Mouse (Mus musculus) kidney, embryonic 16.5 days (tissue): Measurements from ENCODE around the gene Prr5l. TPM values are rescaled to one million over a fixed set of nuclear protein-coding genes. Genes with fewer than 3 reads are reported as not detected.

ENCODE experiments used
- ATAC-seq: fragments of 200-750 bp; cut with Nextera tagmentation; 2 replicates; pipeline ENCODE4 v1.8.0; 2017; ENCODE audit warnings: moderate TSS enrichment; ENCODE audit not compliant: low FRiP score, low TSS enrichment
- H3K27ac ChIP-seq: fragments of 300-500 bp; sonication (generic); 2 replicates; pipeline ENCODE4 v1.5.1; 2014; ENCODE audit warnings: low read length
- H3K27me3 ChIP-seq: fragments of 300-500 bp; sonication (generic); 2 replicates; pipeline ENCODE4 v1.6.1; 2014; ENCODE audit warnings: low read length, control low read depth, mixed read lengths; ENCODE audit not compliant: insufficient read depth
- H3K36me3 ChIP-seq: fragments of 300-500 bp; sonication (generic); 2 replicates; pipeline ENCODE4 v1.6.1; 2014; ENCODE audit warnings: low read length, control low read depth, mixed read lengths; ENCODE audit not compliant: insufficient read depth
- H3K4me1 ChIP-seq: fragments of 300-500 bp; sonication (generic); 2 replicates; pipeline ENCODE4 v1.6.1; 2014; ENCODE audit warnings: low read length, control low read depth, mixed read lengths; ENCODE audit not compliant: insufficient read depth
- H3K4me2 ChIP-seq: fragments of 300-500 bp; sonication (generic); replicated peaks from 2 replicates; pipeline ENCODE4 v1.6.1; 2014; ENCODE audit warnings: low read depth, low read length
- H3K4me3 ChIP-seq: fragments of 300-500 bp; sonication (generic); 2 replicates; pipeline ENCODE4 v1.5.1; 2014; ENCODE audit warnings: mild to moderate bottlenecking, low read length
- H3K9ac ChIP-seq: fragments of 300-500 bp; sonication (generic); replicated peaks from 2 replicates; pipeline ENCODE4 v1.6.1; 2014; ENCODE audit warnings: low read length
- H3K9me3 ChIP-seq: fragments of 300-500 bp; sonication (generic); 2 replicates; pipeline ENCODE4 v1.6.1; 2016; ENCODE audit warnings: low read length, control low read depth
- WGBS: fragments of 180-500 bp; shearing (Covaris S2); extraction: QIAGEN DNeasy Blood & Tissue Kit; methylation state at CpG from one replicate; pipeline ENCODE4 v1.1.7; 2014; 5-methylcytosine and 5-hydroxymethylcytosine counted together
- polyA plus RNA-seq: library from polyadenylated mRNA; unstranded; fragments of >200 nt; fragmentation: Nextera tagmentation; extraction: Ambion mirVana; gene quantifications from 2 replicates; pipeline ENCODE4 v1.2.1, GENCODE M21; 2015

Gene Prr5l
- polyA plus RNA-seq, 1 experiment from 2014 or later: 70.8 TPM

DNA sequence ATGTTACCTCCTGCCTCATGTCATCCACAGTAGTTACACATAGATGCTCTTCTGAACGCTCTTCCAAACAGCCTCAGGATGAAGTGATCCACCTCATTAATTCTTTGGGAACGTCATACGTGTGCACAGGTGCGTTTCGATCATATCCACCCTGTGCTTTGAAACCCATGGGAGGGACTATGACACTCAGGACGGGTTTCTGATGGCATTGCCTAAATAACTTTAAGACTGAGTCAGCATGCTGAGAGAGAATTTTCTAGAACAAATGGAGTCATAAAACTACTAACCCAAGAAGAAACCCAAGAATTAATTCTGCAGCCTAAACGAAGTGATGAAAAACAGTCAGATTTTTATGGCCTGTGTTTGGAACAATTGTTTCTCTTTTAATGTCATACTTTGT, 40.1 kb downstream of the Prr5l start:
- no peak overlapping the region for H3K27ac ChIP-seq
- 57% methylated on average over 7 of the region's 7 CpGs for WGBS

DNA sequence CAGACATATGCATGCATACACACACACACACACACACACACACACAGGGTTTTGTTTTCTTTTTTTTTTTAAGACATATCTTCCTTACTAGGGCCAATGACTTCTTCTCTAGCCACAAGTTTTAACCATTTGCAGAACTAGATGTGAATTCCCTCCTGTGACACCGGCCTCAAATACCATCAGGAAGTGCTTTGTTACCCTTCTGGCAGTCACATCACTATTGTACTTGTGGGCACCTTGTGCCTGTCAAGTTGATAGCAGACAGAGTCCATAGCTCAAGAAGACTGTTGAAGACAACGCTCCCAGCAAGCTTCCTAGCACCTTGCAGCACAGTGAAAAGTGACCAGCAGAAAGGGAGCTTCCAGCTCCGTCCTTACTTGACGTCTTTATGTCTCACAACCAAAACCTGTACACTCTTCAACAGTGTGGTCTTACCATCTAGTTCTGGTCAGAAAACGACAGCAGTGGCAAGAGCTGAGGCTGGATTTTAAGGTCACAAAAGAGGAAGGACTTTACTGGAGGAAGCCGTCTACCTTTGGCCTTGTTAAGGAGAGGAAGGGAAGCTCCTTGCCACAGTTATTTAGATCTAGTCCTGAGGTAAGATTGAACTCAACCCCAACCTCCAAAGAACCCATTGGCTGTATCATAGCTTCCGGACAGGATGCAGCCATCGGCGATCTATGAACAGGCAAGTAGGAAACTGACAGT, 47.9 kb downstream of the Prr5l start:
- Histone ChIP-seq H3K36me3 (no peaks in the 10 kb centered on the region), H3K9ac (no peak overlapping the region), H3K4me3 (no peak overlapping the region), H3K27me3 (no peaks in the 10 kb centered on the region), H3K27ac (no peak overlapping the region), H3K9me3 (no peaks in the 10 kb centered on the region), H3K4me2 (no peak overlapping the region), H3K4me1 (peaks cover 11% of the 10 kb centered on the region)
- 84% methylated on average over 9 of the region's 9 CpGs for WGBS
- no peak for ATAC-seq

More for the DNA sequence above, 40.1 kb downstream of the Prr5l start:
- Histone ChIP-seq H3K9me3 (no peaks in the 10 kb centered on the region), H3K4me1 (no peaks in the 10 kb centered on the region), H3K36me3 (no peaks in the 10 kb centered on the region), H3K9ac (no peak overlapping the region), H3K4me2 (no peak overlapping the region), H3K27me3 (no peaks in the 10 kb centered on the region), H3K4me3 (no peak overlapping the region)
- ATAC-seq: no peak

DNA sequence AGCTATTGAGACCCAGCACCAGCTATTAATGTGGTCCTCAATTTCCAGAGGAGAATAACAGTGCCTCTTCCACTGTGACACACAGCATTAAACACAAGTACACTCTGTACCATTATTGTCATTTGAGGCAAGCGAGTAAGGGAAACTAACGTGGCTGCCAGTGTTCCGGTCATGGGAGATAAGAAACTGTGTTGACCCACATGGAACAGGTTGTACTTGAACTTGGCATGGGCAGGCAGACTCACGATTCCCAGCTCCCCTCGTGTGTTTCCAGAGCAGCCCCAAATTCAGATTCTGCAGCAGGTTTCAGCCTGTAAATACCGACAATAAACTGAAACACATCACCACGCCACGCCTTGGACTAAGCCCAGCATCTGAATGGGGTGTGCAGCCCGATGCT, 50.5 kb downstream of the Prr5l start:
- no peak overlapping the region for H3K4me2 ChIP-seq
- no peaks in the 10 kb centered on the region for H3K9me3 ChIP-seq
- no peaks in the 10 kb centered on the region for H3K27me3 ChIP-seq
- peaks cover 28% of the 10 kb centered on the region for H3K4me1 ChIP-seq
- ATAC-seq: no peak
- no peak overlapping the region for H3K9ac ChIP-seq
- 76% methylated on average over 9 of the region's 9 CpGs for WGBS
- H3K27ac ChIP-seq: no peak overlapping the region
- no peak overlapping the region for H3K4me3 ChIP-seq
- no peaks in the 10 kb centered on the region for H3K36me3 ChIP-seq

DNA sequence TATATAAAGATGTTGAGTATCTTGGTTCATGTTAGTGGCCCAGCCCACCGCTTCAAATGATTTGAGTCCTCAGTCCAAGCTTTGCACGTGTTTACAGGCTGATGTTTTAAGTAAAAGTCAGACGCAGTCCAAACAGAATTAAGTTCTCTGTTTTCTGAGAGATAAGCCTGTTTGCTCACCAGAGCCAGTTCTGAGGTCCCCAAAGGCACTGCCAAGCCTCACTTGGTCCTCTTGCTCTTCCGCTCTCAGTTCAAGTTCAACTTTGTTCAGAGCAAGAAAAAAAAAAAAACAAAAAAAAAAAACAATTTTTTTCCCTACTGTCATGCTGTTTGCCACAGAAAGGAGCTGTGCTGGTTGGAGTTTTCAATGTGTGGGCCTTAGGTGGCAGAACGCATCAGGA, 51.0 kb downstream of the Prr5l start:
- Histone ChIP-seq H3K27me3 (no peaks in the 10 kb centered on the region), H3K27ac (no peak overlapping the region), H3K9ac (no peak overlapping the region), H3K4me2 (no peak overlapping the region), H3K4me3 (no peak overlapping the region), H3K36me3 (no peaks in the 10 kb centered on the region), H3K4me1 (peaks cover 33% of the 10 kb centered on the region), H3K9me3 (no peaks in the 10 kb centered on the region)
- no peak for ATAC-seq
- WGBS: 89% methylated on average over 5 of the region's 5 CpGs

DNA sequence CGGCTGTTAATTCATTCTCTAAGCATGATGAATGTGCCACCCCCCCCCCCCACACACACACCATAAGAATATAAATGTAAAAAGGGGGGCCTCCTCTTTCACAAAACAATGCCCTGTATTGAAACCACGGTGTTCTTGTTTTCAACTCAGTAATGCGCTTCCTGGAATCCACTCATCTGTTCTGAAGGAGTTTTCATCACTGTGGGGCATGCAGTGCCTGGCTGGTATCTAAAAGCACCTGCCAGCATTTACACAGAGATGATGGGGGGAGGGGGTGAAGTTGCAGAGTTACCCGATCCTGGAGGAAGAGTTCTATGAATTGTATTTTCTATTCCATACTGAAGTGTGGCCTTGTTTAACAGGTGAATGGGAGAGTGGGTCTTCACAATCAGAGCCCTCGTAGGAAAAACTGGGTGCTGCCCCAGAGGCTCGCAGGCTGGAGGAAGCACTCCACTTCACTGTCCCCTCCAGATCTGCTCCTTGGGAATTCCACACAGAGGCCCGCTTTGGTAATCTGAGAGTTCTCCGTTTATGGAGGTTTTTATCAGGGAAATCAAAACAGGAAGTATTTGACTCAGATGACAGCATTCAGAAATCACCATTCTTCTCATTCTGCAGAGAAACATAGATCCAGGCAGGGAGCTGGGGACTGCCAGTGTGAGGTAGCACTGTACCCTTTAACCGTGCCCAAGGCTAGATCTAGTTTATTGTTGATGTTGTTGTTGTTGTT, 52.5 kb downstream of the Prr5l start:
- peaks cover 36% of the 10 kb centered on the region for H3K4me1 ChIP-seq
- H3K36me3 ChIP-seq: no peaks in the 10 kb centered on the region
- no peaks in the 10 kb centered on the region for H3K9me3 ChIP-seq
- H3K27ac ChIP-seq: peak overlapping the region; percentile 82
- 39% methylated on average over 9 of the region's 9 CpGs for WGBS
- no peak overlapping the region for H3K4me3 ChIP-seq
- H3K4me2 ChIP-seq: 0 out of 2 replicates have a peak overlapping the region, but pooled peaks have one; percentile 21
- no peak for ATAC-seq
- no peaks in the 10 kb centered on the region for H3K27me3 ChIP-seq
- H3K9ac ChIP-seq: no peak overlapping the region

DNA sequence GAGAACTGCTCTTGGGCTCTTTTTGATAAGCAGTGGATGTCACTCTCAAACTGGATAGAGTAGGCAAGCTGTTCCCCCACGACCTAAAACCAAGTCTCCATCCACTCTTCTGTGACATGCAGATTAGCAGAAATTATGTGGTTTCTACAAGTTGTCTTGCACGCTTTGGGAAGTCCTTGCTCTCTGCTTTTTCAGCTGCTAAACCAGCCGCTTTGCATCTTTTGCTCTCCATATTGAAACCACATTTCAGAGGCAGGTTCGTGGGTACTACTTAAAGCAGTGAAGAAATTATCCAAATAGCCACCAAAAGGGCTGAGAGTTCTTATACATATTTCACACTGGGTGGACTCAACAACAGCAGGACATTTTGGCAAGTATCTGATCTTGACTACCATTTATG, 53.8 kb downstream of the Prr5l start:
- Histone ChIP-seq H3K4me1 (peaks cover 36% of the 10 kb centered on the region), H3K36me3 (no peaks in the 10 kb centered on the region), H3K9me3 (no peaks in the 10 kb centered on the region), H3K27me3 (no peaks in the 10 kb centered on the region), H3K4me3 (no peak overlapping the region), H3K4me2 (no peak overlapping the region), H3K27ac (peak overlapping the region; percentile 51; the same call in 1 of the 2 replicates), H3K9ac (no peak overlapping the region)
- 69% methylated on average over 4 of the region's 4 CpGs for WGBS
- ATAC-seq: no peak

DNA sequence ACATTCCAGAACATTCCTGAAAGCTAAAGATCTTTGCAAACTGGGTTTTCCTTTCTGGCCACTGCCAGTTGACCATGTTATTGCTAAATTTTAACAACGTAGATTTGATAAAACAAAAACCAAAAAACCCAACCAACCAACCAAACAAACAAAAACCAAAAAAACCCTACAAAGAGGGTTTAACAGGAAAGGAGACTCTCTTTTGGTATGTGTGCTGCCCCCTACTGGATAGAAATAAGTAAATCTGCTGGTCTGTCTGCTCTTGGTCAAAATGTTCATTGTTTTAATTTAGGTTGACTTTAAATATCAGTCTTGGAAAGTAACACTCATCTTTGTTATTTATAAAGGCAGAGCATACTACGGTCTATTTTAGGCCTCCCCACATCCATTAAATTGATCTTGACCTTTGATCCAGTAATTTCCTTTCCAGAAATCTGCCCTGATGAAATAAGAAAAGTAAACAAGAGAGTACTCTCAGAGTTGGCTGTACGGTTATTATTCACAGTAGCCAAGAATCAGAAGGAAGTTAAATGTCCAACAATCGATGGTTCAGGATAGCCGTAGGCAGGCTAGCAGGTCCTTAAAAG, 54.7 kb downstream of the Prr5l start:
- H3K4me1 ChIP-seq: peaks cover 40% of the 10 kb centered on the region
- no peak for ATAC-seq
- H3K4me3 ChIP-seq: no peak overlapping the region
- no peak overlapping the region for H3K9ac ChIP-seq
- H3K36me3 ChIP-seq: no peaks in the 10 kb centered on the region
- no peak overlapping the region for H3K4me2 ChIP-seq
- WGBS: 52% methylated on average over 5 of the region's 5 CpGs
- H3K27ac ChIP-seq: peak overlapping the region; percentile 51
- no peaks in the 10 kb centered on the region for H3K27me3 ChIP-seq
- H3K9me3 ChIP-seq: no peaks in the 10 kb centered on the region

DNA sequence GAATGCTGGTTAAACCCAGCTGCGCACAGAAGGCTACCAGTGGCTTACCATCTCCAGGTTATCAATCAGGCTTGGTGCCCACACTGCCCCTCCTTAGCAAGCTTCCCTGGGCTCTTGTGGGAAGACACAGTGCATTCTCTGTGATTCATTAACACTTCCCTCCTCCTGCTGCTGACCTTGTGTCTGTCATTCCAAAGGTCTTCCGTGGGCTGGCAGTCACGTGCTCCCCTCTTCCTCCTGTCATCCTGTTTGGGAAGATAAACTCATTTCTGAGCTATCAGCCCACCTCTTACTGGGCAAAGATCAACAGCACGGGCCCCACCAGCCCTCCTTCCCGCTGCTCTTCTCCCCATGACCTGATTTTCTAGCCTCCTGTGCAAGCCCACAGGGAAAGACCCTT, 55.2 kb downstream of the Prr5l start:
- WGBS: 20% methylated on average over 5 of the region's 5 CpGs
- H3K4me3 ChIP-seq: no peak overlapping the region
- ATAC-seq: peak; percentile 71
- no peaks in the 10 kb centered on the region for H3K36me3 ChIP-seq
- no peak overlapping the region for H3K9ac ChIP-seq
- no peak overlapping the region for H3K4me2 ChIP-seq
- no peaks in the 10 kb centered on the region for H3K9me3 ChIP-seq
- peak overlapping the region; percentile 51 for H3K27ac ChIP-seq
- H3K4me1 ChIP-seq: peaks cover 44% of the 10 kb centered on the region
- H3K27me3 ChIP-seq: no peaks in the 10 kb centered on the region

DNA sequence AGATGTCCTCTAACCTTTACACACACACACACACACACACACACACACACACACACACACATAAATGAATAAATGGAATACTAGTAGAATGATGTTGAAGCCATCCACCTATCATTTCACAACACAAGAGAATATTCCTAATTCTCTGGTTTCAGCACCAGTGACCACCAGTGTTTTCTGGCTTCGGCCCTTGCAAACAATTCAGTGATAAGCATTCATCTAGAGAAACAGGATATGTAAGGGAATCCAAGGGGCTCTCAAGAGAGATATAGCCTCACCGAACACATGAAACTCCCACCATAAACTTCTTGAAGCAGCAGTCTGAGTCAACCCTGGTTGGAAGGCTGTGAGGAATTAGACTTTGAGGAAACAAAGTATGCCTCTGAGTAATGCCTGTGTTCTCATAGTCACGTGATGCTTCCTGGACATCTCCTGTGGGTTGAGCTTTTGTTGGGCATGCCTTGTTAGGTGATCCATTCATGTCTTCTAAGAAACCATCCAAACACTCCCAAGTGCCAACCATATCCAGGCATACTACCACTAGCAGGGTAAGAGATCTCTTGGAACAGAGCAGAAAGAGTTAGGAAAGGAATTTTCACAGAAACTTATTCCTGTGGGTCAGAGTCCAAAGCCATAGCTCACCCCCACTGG, 55.8 kb downstream of the Prr5l start:
- peak; percentile 7; the same call in 1 of the 2 replicates for ATAC-seq
- Histone ChIP-seq H3K4me3 (no peak overlapping the region), H3K27ac (peak overlapping the region; percentile 51), H3K4me1 (peaks cover 48% of the 10 kb centered on the region), H3K9me3 (no peaks in the 10 kb centered on the region), H3K36me3 (no peaks in the 10 kb centered on the region), H3K4me2 (no peak overlapping the region), H3K9ac (no peak overlapping the region), H3K27me3 (no peaks in the 10 kb centered on the region)
- WGBS: 49% methylated on average over 3 of the region's 3 CpGs
